8 mouse cellular contexts compared by ENCODE assay signal in the genomic region with DNA sequence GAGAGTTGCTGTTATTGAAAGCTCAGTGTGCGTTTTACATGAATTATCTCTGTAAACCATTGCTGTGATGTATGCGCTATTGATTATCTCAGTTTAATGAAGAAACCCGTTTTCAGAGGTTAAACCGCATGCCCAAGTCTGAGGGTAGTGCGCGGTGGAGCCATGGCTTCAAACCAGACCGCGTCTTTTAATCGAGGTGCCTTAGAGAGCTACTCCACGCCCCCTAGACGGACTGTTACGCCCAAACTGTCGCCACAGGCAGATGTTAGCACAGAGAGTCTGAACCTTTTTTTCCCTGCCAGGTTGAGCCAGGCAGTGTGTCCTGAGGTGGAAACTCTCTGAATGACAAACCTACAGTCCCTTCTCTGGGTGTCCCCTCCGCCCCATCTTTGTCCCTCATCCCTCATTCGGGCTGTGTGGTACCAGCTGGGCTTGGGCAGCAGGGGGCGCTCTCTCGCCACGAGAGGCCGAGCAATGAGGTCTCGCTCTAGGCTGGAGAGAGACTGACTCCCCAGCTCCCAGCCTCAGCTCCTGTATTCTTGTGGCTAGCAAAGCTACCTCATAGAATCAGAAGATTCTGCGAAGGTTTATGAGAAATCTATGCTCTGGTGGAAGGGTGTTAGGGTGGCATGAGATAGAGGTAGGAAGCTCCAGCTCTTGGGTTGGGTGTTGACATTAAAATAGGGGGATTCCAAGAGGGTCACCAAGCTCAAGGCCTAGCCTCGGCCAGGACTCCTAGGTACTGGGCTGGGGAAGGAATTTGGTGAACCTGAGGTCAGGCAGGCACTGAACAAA. TPM values are rescaled to one million over a fixed set of nuclear protein-coding genes. Genes with fewer than 3 reads are reported as not detected.
A peak's percentile ranks its signal among the peaks of the same experiment; 100 is the strongest.
DNase-seq lines count a peak whose midpoint lies in the region; ATAC-seq lines count a peak whose summit lies in the region.

No protein-coding gene starts in this region.

- peak; percentile 81 for ATAC-seq in intestine, embryonic 14.5 days (replicated peaks; ENCODE audit: low FRiP score, low TSS enrichment, low read depth)
- peak; percentile 82 for ATAC-seq in megakaryocyte-erythroid progenitor cell, adult 5-6 weeks (replicated peaks; ENCODE audit: low FRiP score, low TSS enrichment, poor library complexity, severe bottlenecking)

- no peaks in the 10 kb centered on the region for H3K27me3 ChIP-seq in intestine, embryonic 14.5 days (replicated peaks; ENCODE audit: control insufficient read depth, insufficient read depth, low read length)

- no peaks in the 10 kb centered on the region for H3K36me3 ChIP-seq in intestine, embryonic 14.5 days (ENCODE audit: control insufficient read depth, insufficient read depth, low read length)

- 15% methylated on average over 22 of the region's 22 CpGs for WGBS in intestine, embryonic 14.5 days

- peak; percentile 78 for DNase-seq in adipocyte (ENCODE audit: low spot score)
- peak; percentile 93 for DNase-seq in embryo, embryonic 10 days (ENCODE audit: low spot score)
- DNase-seq in gastrocnemius, postnatal 25 days, result peak; percentile 66
- DNase-seq in intestine, embryonic 14.5 days (ENCODE audit: low spot score), result peak; percentile 94
- peak; percentile 59 to 85 for DNase-seq in left cerebral cortex, postnatal 10 days (ENCODE audit: extremely low spot score in 1 of 2, low spot score in 2 of 2)
- peak; percentile 70 to 87 for DNase-seq in right cerebral cortex, postnatal 10 days (ENCODE audit: low spot score in 2 of 2)
- DNase-seq in urinary bladder, postnatal 14 days (ENCODE audit: low spot score), result peak; percentile 82

- no peaks in the 10 kb centered on the region for H3K9me3 ChIP-seq in intestine, embryonic 14.5 days (ENCODE audit: control insufficient read depth, low read length)

- H3K4me3 ChIP-seq in intestine, embryonic 14.5 days (ENCODE audit: low read depth, low read length), result peak overlapping the region; percentile 7; the same call in 1 of the 2 replicates

- intact Hi-C loops in left cerebral cortex, postnatal 10 days (cut with DNase I), result loop anchor here (2.0 to 10.0 kb wide), 2 partner anchors 473 to 571 kb away; no protein-coding TSS in a partner anchor

- H3K4me2 ChIP-seq in intestine, embryonic 14.5 days (ENCODE audit: low read length), result peak overlapping the region; percentile 35

- H3K9ac ChIP-seq in intestine, embryonic 14.5 days (ENCODE audit: low read length), result no peak overlapping the region

- peaks cover 13% of the 10 kb centered on the region; the same call in 1 of the 2 replicates for H3K4me1 ChIP-seq in intestine, embryonic 14.5 days (replicated peaks; ENCODE audit: control insufficient read depth, insufficient read depth, low read length)

- no peak overlapping the region for H3K27ac ChIP-seq in intestine, embryonic 14.5 days (ENCODE audit: low read depth)

RNA-seq across cellular contexts. Expression of a gene that starts 41.7 kb away (rescaled TPM):
- not detected for total RNA-seq in gastrocnemius, postnatal 25 days (2021)
- not detected in 2 replicates for polyA plus RNA-seq in intestine, embryonic 14.5 days (2014; fragmentation: Nextera tagmentation; extraction: Ambion mirVana)
- not detected for total RNA-seq in left cerebral cortex, postnatal 10 days (2021)
- total RNA-seq in megakaryocyte-erythroid progenitor cell, adult 5-6 weeks (2014; fragmentation: Nextera tagmentation), result not detected in 2 replicates
- not detected in 2 replicates for total RNA-seq in megakaryocyte-erythroid progenitor cell, adult 5-6 weeks (2017)

RNA-seq across cellular contexts. Expression of a gene that starts 48.0 kb away (rescaled TPM):
- 100 to 1,000 TPM; 126 to 133 TPM for total RNA-seq in gastrocnemius, postnatal 25 days (2021)
- 60.8 and 65.2 TPM in 2 replicates for polyA plus RNA-seq in intestine, embryonic 14.5 days (2014; fragmentation: Nextera tagmentation; extraction: Ambion mirVana)
- 10 to 100 TPM; 55.1 to 68.0 TPM for total RNA-seq in left cerebral cortex, postnatal 10 days (2021)
- total RNA-seq in megakaryocyte-erythroid progenitor cell, adult 5-6 weeks (2014; fragmentation: Nextera tagmentation), result 78.6 and 78.8 TPM in 2 replicates
- 58.9 and 154 TPM in 2 replicates for total RNA-seq in megakaryocyte-erythroid progenitor cell, adult 5-6 weeks (2017)
